Mouse (Mus musculus) liver (tissue): ENCODE results near the gene Depdc5.
"Not testable (repeated sequence)": the region's sequence is repeated elsewhere in the genome, so short reads cannot be mapped to it uniquely, and the experiment has no call there.

ENCODE experiments used
- DNase-seq: peaks from one replicate; pipeline ENCODE4 v3.0.0-alpha.2; 2020; ENCODE audit warnings: mixed read lengths

Depdc5 gene

GRCm38 (mm10) chr5:32863253-32864228 lies at the start of gene Depdc5:
Depdc5 (plus strand) TSS chr5:32863701.
- peak; percentile 99 for DNase-seq

- DNase-seq: no peak
Observed at GRCm38 (mm10) chr5:32815396-32815795, 48.1 kb upstream of the Depdc5 start.

DNA sequence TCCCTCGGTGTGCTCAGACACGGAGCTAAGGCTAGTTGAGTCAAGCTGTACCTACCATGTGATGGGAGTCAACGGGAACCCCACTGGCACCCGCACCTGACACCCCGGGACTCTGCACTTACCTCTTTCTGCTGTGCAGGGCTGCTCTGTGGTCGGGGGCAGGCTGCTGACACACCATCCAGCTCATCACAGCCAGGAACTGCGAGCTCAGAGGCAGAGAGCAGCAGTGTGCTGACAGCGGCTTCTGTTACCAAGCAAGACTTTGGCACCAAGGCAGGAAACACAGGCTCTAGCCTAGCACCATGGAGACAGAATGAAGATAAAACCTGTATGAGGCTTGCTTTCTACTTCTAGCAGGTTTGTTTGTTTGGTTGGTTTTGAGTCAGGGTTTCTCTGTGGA lies 43.0 kb upstream of the Depdc5 start:
- no peak for DNase-seq

- DNase-seq: no peak
Observed at GRCm38 (mm10) chr5:32827009-32827408, 36.5 kb upstream of the Depdc5 start, which contains the start of gene Gm20671. Gm20671 (minus strand) TSS chr5:32827109.

GRCm38 (mm10) chr5:32828766-32829165 lies 34.7 kb upstream of the Depdc5 start:
- DNase-seq: not testable (repeated sequence)

DNA sequence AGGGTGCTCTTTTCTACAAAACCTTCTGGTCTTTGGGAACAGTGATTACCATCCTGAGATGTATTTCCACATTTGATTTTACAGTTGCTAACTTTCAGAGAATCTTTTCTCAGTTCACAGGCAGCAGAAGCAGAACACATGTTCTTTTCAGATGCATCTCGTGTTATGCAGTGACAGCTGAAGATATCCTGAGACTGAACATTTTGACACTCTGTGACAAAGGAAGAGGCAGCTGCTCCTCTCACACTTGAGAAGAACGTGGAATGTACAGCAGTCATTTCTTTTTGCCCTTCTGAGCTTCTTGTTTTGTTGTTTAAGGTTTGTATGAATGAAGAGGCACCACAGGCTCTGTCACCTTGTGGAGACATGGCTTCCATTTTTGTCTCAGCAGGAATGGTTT lies 33.4 kb upstream of the Depdc5 start:
- DNase-seq: no peak

GRCm38 (mm10) chr5:32834497-32834896 lies 29.0 kb upstream of the Depdc5 start:
- no peak for DNase-seq

DNA sequence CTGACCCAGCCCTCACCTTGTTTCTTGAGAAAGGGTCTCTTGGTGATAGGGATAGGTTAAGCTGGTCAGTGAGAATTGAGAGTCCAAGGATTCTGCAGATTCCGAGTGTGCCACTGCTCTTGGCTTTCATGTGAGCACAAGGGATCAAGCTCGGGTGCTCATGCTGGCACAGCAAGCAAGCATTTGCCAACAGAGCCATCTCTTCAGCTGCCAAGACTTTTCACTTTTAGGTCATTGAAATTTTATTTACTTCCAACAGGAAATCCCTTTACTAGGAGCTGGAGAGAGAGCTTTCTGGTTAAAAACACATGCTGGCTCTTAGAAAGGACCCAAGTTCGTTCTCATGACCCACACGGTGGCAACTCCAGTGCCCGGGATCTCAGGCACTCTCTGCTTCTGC lies 26.5 kb upstream of the Depdc5 start:
- no peak for DNase-seq

- DNase-seq: no peak
Observed at GRCm38 (mm10) chr5:32840029-32840428, 23.5 kb upstream of the Depdc5 start.

DNA sequence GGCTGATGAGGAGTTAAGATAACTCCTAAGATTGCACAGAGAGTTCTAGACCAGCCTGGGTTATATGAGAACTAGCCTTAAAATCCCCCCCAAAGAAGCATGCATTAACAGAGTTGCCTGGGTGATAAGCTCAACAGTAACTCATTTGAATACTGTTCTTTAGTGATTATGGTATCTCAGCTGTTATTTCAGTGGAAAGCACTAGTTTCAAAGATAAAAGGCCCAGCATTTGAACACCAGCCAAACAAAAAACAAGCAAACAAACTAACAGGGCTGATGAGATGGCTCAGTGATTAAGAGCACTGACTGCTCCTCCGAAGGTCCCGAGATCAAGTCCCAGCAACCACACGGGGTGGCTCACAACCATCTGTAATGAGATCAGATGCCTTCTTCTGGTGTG lies 14.3 kb upstream of the Depdc5 start:
- peak; percentile 16 for DNase-seq

DNA sequence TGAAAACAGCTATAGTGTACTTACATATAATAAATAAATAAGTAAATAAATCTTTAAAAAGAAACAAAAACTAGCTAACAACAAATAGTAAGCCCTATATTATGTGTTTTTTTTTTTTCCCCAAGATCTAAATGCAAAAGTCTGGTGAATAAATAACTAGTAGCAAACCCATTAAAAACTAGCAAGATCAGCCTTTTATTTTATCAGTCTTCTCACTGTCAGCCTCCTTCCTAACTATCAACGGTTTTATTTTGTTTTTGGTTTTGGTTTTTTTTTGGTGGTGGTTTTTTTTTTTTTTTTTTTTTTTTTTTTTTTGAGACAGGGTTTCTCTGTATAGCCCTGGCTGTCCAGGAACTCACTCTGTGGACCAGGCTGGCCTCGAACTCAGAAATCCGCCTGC lies 13.9 kb upstream of the Depdc5 start:
- not testable (repeated sequence) for DNase-seq

- no peak for DNase-seq
Observed at GRCm38 (mm10) chr5:32852026-32852425, 11.5 kb upstream of the Depdc5 start.

- DNase-seq: peak; percentile 98
Observed at GRCm38 (mm10) chr5:32853731-32854507, 9.6 kb upstream of the Depdc5 start, which contains the start of gene Prr14l. Prr14l (minus strand) TSS chr5:32854256.

- no peak for DNase-seq
Observed at GRCm38 (mm10) chr5:32854818-32855217, 8.7 kb upstream of the Depdc5 start.

- DNase-seq: not testable (repeated sequence)
Observed at GRCm38 (mm10) chr5:32855274-32855673, 8.2 kb upstream of the Depdc5 start.

DNA sequence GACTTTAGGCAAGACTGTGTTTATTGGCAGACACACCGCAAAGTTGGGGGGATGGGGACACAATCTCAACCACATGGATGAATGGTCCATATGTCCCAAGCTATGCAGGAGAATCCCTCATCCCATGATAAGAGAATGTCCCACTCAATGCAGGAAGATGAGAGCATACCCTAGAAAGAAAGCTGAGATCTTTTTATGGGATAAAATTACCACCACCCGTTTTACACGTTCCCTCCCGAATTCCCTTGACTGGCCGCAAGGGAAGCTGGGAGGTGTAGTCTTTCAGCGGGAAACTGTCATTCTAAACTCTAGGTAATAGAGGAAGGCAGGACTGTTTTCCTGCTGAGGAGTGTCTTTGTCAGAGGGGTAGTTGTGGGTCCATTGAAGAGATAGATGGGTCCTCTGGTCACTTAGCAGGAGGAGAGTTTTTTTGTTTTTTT lies 5.7 kb upstream of the Depdc5 start:
- peak; percentile 53 for DNase-seq

- no peak for DNase-seq
Observed at GRCm38 (mm10) chr5:32861082-32861481, 2.4 kb upstream of the Depdc5 start.

DNA sequence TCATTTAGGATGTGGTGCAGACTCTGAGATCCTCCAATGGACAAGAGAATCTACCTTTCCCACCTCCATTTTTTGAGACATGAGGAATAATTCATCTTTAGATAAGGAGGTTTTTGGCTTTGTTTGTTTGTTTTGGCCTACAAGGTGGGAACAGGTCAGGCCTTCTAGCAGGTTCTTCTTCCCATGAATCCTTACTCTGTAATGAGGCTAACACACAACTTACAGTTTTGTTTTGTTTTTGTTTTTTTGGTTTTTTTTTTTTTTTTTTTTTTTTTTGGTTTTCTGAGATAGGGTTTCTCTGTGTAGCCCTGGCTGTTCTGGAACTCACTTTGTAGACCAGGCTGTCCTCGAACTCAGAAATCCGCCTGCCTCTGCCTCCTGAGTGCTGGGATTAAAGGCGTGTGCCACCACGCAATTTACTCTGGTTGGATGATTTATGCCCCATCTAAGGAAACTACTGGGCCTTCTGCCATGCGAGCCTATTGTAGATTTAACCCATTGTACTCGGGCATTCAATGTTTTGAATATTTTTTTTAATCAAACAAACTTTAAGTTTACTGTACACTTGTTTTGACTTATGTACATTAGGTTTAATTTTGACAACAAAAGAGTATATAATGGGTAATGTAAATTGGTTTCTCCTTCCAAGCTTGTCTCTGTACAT lies 900 bp upstream of the Depdc5 start:
- no peak for DNase-seq

- no peak for DNase-seq
Observed at GRCm38 (mm10) chr5:32869389-32870024, 6.0 kb downstream of the Depdc5 start.

GRCm38 (mm10) chr5:32872346-32872745 lies 8.8 kb downstream of the Depdc5 start:
- DNase-seq: no peak

DNA sequence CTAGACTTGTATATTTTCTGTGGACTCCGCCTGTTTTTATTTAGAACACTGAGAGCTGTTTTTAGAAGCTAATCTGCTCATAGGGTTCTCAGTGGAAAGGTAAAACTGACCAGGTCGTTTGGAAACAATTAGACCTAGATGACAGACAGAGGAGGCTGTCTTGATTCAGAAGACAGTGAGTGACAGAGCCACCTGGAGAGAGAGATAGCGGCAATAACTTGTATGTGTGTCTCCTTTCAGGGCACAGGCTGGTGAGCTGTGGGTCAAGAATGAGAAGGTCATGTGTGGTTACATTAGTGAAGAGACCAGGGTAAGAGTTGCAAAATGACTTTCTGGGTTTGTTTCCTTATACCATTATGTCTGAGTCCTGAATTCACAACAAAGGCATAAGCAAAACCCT lies 23.2 kb downstream of the Depdc5 start:
- no peak for DNase-seq

GRCm38 (mm10) chr5:32907496-32907895 lies 44.0 kb downstream of the Depdc5 start:
- DNase-seq: no peak
